Mouse (Mus musculus): ENCODE measurements around the gene Cstad.

Gene Cstad

DNA sequence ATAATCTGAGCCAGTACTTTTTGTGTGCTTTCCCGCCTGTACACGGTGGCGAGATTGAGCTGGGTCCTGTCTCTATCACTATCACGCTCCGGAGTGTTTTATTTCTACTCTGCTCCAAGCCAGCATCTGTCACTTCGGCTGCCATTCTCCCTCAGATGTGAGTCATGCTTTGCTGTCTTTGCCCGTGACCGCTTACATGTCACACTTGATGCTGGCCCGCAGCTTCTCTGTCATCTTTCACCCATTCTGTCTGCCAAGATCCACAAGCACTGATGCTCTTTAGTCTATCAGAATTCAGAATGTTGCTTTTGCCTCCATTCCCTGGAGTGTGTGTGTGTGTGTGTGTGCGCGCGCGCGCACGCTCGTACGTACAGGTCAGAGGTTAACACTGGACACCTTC, 33.5 kb downstream of the Cstad start:
- DNase-seq (ENCODE audit: low spot score) = no peak

DNA sequence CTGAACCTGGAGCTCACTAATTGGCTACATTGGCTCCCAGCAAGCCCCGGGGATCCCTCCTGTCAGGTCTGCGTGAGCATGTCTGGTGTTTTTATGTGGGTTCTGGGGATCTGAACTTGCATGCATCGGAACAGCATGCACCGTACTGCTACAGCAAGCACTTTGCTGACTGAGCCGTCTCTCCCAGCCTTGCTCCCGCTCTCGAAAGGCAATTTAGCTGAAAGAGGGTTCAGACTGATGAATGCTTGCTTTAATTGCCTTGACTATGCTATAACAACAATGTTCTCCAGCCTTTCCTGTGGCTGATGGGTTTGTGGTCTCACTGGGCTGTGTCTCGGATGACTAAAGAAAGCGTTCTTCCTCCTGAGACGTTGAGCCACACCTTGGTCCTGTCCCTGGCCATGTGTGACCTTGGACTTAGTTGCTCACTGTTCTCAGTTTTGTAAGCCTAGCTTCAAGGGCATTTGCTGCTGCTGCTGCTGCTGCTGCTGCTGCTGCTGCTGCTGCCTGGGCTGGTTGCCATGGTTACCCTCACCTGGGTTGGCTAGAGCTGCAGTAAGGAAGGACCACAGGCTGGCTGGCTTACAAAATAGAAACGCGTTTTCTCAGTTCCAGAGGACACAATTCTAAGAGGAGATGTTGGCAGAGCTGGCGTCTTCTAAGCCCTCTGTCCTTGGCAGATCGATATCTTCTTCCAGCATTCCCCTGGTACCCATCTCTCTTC, 34.4 kb downstream of the Cstad start:
- no peak for DNase-seq (ENCODE audit: low spot score)

DNA sequence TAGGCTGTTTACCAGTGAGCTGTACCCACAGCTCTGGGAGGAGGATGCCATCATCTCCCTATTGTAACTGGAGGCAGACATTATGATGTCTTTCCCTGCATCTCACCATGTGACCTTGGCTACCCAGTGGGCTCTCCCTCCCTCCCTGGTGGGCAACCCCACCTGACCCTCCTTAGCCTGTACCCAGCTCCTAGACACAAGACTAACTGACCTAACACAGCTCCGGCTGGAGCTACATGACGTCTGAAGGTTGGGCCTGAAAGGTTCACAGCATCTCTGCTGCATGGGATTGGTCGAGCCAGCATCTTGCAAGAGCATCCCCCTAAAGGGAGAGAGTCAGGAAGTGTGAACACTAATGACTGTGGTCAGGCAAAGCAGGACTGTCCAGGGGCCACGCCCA, 35.0 kb downstream of the Cstad start:
- no peak for DNase-seq (ENCODE audit: low spot score)

DNA sequence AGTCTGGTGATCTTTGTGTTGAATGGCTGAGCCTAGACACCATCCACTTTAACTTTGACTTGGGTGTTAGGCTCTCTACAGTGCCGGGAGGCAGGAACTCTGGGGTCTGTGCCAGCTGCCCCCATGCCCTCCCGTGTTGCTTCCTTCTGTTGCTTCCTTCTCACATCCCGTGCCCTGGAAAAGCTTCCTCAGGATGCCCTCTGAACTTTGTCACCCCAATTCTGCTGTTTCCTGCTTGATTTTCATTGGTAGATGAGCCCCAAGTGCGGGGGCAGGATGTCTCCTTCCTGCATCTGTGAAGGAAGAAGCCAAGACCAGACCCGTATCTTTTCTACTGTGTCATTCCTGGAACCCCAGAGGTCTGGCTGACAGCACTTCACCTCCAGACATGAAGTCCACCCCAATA, 41.4 kb downstream of the Cstad start:
- DNase-seq (ENCODE audit: low spot score) = peak; percentile 48

DNA sequence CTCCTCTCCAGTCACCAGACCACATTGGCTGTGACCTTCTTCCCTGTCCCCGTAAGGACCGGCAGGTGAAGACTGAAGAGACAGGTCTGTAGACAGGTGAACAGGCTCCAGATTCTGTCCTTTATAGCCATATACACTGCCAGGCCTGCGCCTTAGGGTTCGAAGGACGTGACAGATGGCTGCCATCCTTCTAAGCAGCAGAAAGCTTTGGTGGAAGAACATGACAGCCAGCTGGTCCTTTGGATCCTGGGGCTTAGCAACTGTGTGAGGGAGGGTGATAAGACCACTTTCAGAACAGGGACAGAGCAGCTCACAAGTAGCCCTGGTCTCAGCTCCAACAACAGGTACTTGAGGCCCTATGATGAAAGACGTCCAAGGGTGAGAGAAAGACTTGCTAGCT, 43.2 kb downstream of the Cstad start:
- no peak for DNase-seq (ENCODE audit: low spot score)

DNA sequence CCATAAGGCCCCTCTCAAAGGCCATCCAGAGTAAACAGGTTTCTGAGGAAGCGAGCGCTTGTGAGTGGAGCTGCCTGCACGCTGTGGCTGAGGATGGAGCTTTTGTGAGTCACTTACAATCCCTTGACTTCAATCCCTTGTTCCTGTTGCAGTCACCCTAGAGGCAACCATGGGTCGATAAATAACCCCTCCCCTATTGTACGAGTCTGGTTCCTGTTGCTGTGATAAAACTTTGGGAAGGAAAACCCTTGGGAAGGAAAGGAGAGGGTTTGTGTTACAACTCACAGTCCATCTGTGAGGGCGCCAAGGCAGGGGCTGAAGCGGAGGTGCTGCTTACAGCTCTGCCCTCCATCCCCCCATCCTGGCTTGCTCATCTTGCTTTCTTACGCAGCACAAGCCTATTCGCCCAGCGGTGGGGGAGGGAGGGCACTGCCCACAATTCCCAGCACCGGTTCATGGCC, 45.2 kb downstream of the Cstad start:
- no peak for DNase-seq (ENCODE audit: low spot score)

DNA sequence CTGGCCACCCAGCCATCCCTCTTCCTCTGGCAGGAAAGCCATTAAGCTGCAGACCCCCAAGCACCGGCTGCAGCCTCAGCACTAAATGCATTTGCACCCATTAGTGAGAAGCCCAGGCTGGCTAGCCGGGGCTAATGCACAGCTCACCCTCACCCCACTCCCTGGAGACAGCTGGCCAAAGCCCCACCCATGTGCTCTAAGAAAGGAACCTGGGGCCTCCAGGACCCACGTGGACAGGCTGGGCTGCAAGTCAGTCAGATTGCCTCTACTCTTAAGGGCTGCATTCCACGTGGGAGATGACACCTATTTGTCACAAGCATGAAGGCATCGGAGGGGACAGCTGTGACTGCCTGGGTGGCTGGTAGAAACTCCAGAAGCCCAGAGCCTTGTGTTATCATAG, 48.0 kb downstream of the Cstad start:
- no peak for DNase-seq (ENCODE audit: low spot score)

DNA sequence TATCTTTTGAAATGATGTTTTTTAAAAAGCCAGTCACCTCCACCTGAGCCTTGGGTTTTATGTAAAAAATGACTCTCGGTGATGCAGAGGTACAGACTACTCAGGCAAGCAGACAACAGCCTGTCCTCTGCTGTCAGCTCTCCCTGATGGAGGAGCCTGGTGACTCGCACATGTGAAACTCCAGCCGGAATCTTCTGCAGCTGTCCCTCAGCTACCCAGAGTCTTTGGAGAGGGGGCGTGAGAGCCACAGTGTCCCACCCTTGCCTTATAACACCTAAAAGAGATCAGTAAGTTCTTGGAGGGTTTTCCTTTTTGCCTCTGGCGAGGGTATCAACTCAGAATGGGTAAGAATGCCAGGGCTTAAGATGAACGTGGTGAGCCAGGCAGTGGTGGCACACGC, 48.6 kb downstream of the Cstad start:
- no peak for DNase-seq (ENCODE audit: low spot score)

DNA sequence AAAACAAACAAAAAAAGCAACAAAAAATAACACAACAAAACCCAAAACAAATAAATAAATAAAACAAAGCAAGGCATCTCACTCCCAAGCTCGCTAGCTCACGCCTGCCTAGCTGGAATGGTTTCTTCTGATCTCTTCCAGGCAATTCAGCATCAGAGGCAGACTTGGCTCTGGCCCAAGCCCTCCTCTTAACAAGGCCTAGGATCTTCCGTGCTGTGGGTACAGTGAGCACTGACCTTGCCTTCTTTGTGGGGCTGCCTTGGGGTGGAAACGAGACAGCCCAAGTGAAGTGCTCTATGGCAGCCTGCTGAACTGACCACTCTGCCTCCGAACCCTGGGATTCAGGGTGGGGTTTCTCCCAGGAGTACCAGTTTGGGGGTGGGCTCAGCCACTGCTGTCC, 52.0 kb downstream of the Cstad start:
- DNase-seq (ENCODE audit: low spot score) = peak; percentile 38

DNA sequence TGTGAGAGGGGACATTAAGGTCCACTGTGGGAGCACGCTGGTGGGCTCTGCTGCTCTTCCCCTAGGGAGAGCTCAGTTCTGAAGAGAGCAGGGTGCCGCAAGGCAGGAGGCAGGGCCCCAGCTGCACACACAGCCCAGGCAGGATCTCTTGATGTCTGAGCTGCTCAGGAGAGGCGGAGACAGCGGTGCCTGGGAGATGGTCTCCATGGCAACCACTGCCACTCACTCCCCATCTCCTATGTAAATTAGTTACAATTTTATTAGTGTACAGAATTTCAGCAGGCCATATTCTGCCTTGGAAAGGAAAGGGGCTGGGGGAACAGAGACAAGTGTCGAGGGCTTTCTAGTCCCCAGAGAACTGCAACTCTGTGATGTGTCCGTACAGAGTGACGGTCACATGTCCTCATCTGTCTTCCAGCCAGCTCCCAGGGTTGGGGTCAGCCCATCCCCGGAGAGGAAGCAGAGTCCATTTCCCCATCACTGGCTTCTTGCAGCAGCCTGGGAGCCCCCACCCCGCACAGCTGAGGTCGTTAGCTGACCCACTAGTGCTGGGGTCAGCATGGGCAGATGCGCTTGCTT, 52.6 kb downstream of the Cstad start:
- no peak for DNase-seq (ENCODE audit: low spot score)

DNA sequence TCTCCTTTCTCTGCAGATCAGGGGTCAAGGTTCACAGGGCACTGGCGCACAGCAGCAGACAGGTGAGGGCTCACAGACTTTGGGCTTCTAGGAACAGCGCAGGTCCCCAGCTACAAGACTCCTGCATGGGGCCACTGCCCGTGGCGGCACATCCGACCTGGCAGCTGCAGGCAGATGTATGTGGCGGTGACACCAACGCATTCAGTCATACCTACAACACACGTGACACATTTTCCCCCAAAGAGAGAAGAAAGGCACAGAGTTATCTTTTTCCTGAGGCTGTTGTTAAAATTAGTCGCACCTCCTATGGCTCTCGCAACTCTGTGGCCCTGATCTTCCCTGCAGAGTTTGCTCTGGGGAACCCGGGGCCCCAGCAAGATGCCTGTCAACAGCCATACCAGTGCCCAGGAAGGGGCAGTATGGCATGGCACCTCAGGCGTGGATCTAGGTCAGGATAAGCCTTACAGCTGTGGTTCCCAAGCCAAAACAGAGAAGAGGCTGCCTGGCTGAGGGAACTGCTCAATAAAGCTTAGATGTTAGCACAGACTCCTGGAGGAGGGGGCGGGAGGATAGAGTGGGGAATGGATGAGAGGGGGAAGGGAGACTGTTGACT, 53.1 kb downstream of the Cstad start:
- no peak for DNase-seq (ENCODE audit: low spot score)

DNA sequence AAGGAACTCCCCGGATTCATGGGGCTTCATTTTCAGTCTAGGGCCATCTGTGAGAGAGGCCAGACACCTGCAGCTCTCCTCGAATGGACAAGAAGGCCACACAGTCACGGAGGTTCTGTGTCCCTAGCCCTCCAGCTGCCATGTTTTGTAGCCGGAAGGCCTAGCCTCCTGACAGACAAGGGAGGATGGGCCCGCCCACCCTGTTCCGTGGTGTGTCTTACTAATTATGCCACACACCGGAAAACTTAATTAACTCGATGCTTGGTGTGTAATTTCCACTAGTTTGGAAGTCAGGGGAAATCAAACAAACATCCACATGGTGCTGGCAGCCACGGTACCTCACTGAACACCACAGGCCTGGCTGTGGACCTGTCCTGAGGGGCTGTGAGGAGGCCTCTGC, 55.4 kb downstream of the Cstad start:
- no peak for DNase-seq (ENCODE audit: low spot score)

DNA sequence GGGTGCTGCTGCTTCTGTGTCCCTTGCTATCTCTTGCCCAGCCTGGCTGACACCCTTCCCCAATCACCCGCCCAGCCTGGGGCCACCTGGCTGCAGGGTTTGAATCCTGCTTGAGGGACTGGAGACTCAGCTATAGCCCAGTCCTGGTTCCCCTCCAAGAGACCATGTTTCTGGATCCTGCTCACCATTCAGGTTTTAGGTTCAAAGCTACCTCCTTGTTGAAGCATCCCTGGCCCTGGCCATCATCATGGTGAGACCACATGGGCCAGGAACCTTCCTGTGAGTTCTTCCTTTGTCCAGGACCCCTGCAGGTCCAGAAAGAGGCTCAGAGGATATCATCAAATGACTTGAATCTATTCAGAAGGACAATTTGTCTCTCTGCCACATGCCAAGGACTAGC, 57.0 kb downstream of the Cstad start:
- DNase-seq (ENCODE audit: low spot score) = no peak

DNA sequence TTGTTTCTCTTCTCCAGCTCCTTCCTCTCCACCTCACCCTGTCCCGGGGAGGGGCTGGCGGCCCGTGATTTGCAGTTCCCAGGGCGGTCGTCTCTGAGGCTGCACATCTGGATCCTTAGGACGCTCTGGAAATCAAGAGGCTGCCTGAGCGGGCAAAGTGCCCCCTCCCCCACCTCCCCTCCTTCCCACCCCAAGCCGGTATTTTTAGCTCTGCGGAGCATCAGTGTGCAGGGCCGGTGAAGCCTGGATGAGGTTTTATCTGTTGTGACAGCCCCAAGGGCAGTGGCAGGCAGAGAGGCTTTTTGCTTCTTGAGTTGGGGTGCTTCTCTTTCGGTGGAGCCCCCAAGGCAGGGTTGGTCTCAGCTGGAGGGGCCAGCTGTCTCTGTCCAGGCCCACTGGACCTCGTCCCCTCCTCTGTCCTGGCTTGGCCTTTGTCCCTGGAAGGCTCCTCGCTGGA, 57.8 kb downstream of the Cstad start:
- DNase-seq (ENCODE audit: low spot score) = peak; percentile 30

DNA sequence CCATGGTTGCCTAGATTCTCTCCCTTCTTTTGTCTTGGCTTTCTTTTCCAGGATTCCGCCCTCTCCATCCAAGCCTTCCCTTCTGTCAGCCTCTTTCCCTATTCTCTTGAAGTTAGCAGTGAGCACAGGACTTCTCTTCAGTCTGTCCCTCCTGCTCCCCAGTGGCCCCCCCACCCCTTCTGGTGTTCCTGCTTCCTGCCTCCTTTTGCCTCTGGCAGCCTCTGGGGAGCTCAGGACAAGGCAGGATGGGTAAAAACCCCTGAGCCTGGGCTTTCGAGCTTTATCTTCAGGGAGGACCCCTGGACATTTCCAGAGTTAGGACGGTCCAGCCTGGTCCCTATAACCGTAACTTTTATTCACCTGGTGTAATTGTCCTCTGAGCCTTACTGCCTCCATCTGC, 58.2 kb downstream of the Cstad start:
- DNase-seq (ENCODE audit: low spot score) = no peak

DNA sequence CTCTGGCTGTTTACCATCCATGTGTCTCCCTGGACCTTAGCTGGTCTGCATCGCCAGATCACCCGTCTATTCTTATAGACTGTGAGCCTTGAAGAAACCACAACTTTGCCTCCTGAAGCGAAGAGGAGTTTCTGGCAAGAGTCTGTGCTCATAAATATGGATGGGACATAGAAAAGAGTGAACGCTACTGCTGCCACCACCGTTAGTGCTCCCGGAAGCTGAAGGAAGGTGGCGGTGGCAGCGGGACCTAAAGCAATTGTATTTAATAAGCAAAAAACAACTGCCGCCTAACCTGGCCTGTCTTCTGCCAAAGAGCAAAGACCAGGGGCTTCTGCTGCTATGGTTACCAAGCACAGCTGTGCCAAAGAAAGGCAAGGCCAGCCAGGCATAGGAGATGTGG, 59.3 kb downstream of the Cstad start:
- no peak for DNase-seq (ENCODE audit: low spot score)

DNA sequence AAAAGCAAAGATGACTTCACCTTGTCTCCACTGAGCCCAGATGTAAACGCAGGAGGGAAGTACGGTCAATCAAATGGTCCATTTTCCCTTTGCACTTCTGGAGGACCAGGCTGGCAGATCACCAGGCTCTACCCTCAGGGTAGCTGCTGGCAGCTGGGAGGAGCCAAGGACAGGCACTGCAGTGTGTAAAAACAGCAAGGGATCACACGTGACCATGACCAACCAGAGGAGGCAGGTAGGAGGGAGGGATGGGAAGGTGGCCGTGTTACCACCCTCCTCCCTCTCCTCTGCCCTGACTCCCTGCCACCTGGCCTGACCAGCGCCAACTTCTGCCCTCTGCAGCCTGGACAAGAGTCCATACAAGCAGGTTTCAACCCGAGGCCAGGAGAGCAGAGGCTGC, 59.7 kb downstream of the Cstad start:
- DNase-seq (ENCODE audit: low spot score) = no peak

DNA sequence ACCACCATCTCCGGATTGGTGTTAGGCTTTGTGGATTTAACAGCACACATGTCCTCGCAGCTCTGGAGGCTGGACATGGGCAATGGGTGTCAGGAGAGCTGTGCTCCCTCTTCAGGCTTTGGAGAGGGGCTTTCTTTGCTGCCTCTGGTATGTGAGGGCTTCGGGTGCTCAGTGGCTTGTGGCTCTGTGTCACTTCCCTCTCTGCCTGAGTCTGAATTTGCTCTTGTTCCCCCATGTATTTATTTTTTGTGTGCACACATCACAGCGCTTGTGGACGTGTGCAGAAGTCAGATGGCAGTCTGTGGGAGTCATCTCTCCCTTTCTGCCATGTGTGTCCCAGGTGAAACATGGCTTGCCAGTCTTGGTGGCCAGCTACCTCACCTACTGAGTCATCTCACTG, 60.9 kb downstream of the Cstad start:
- DNase-seq (ENCODE audit: low spot score) = no peak

DNA sequence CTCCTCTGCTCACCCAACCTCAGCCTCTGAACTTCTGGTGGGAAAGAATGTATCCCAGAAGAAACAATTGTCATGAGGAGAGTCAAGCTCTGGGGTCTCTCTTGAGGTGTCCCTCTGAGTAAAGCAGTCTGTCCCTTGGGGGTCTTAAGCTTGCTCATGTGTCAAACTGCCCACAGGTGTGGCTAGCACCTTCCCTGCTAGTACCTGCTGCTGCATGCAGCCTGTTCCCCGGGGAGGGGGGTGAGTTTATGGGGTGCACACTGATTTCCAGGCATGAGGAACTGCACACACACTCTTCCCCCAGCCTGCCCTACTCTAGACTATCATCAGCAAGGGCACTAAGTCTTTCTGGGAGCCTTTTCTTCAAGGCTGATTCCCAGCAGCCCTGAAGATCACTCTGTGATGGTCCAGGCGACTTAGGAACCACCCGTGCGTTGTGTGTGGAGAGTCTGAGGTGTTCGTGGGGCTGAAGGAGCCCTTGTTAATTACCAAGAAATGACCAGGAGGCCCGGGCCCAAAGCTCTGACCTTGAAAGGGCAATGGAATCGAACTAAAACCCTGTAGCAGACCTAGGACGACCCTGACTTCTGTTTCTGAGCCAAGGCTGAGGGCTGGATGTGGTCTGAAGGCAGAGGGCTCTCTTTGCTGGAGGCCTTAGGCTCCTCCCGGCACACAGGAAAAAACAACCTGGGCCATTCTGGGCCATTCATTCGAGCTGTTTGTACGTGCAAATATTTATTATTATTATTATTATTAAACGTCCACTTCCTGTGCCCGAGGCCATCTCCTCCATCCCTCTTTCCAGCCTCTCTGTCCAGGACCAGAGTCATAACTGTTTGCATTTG, 62.1 kb downstream of the Cstad start:
- no peak for DNase-seq (ENCODE audit: low spot score)

DNA sequence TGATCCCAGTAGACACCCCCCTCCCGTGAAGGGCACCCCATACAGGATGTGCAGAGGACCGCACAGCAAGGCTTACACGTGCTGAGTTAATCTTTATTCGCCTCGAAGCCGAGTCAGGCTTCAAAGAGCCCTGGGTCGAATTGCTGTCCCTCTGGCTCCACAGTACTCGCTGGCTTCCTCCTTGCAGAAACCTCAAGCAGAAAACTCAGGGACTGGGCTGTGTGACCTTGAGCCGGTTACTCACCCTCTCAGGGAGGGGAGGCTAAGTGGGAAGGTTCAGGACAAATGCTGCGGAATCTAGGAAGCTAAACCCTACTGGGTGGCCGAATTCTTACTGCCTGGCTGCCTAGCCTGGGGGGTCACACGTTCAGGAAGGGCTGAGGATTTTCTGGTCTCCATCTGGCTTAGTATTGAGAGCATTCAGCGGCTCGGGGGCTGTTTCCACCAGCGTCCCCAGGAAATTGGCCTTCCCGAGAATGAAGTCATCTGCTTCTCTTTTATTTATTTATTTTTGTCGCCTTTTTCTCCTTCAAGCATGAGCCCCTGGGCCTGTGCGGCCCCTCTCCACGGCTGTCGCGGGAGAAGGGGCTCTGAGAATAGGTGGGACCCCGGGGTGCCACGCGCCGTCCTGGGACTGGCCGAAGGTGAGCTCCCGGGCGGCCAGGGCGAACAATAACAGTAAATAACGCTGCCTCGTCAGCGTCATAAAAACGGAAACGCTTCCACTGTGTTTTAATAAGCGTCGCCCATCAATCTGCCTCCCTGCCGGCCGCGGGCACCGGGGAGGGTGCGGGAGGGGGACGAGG, 63.0 kb downstream of the Cstad start:
- peak; percentile 19 for DNase-seq (ENCODE audit: low spot score)

DNA sequence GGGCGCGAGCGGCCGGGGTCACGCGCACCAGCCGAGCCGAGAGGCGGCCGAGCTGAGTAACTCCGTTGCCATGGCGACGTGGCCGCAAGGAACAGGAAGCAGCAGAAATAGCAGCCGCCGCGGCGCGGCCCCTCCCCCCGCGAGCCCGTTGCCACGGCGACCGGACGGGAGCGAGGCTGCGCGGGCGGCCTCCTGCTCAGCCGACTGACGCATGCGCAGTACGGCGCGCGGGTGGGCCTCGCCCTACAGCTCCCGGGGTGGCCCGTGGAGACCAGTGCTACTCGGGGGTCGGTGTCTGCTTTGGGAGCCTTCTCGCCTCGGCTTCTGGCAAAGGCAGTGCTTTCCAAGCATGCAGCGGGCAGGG, 63.6 kb downstream of the Cstad start:
- peak; percentile 99 for DNase-seq (ENCODE audit: low spot score)
